Mouse (Mus musculus) MEL (cell line): ENCODE results near the gene Eva1c. TPM values are rescaled to one million over a fixed set of nuclear protein-coding genes. Genes with fewer than 3 reads are reported as not detected.

Experiments
- DNase-seq: peaks from one replicate; pipeline ENCODE4 v3.0.0; 2011; ENCODE audit warnings: low read depth, low spot score
- H3K27ac ChIP-seq: 2 replicates; pipeline ENCODE4 v1.5.1; 2012; ENCODE audit warnings: low read depth, mild to moderate bottlenecking, control low read depth, low read length, moderate library complexity; ENCODE audit not compliant: control insufficient read depth
- H3K27me3 ChIP-seq, 2 experiments: fragments of 150-350 bp in 1 of 2; sonication (generic) in 1 of 2; 2 replicates each; pipeline ENCODE4 v1.6.1; 2012; ENCODE audit warnings: low read length in 2 of 2, mild to moderate bottlenecking in 2 of 2, improper control_type of control experiment in 1 of 2, moderate library complexity in 1 of 2; ENCODE audit not compliant: insufficient read depth in 2 of 2, control insufficient read depth in 1 of 2
- H3K36me3 ChIP-seq, 2 experiments: 2 replicates each; pipeline ENCODE4 v1.6.1; 2012 to 2014; ENCODE audit warnings: low read length in 2 of 2, improper control_type of control experiment in 1 of 2, inconsistent platforms in 1 of 2, mild to moderate bottlenecking in 1 of 2; ENCODE audit not compliant: insufficient read depth in 2 of 2, control insufficient read depth in 1 of 2
- H3K4me1 ChIP-seq, 2 experiments: fragments of 150-350 bp in 1 of 2; sonication (generic) in 1 of 2; 2 replicates each; pipeline ENCODE4 v1.6.1; 2012; ENCODE audit warnings: low read length in 2 of 2, improper control_type of control experiment in 1 of 2, mild to moderate bottlenecking in 1 of 2; ENCODE audit not compliant: insufficient read depth in 2 of 2, control insufficient read depth in 1 of 2
- H3K4me3 ChIP-seq, 2 experiments: fragments of 150-350 bp in 1 of 2; sonication (generic) in 1 of 2; 2 replicates each; pipeline ENCODE4 v1.5.1; 2012; ENCODE audit warnings: low read depth in 2 of 2, low read length in 2 of 2, mild to moderate bottlenecking in 2 of 2, moderate library complexity in 2 of 2, control low read depth in 1 of 2, improper control_type of control experiment in 1 of 2; ENCODE audit not compliant: control insufficient read depth in 1 of 2, insufficient read depth in 1 of 2
- H3K79me2 ChIP-seq: 2 replicates; pipeline ENCODE4 v1.6.1; 2012; ENCODE audit warnings: mild to moderate bottlenecking, low read length, moderate library complexity; ENCODE audit not compliant: control insufficient read depth, poor library complexity, insufficient read depth
- H3K9ac ChIP-seq: 2 replicates; pipeline ENCODE4 v1.6.1; 2012; ENCODE audit warnings: low read depth, mild to moderate bottlenecking, control low read depth, low read length, moderate library complexity; ENCODE audit not compliant: control insufficient read depth, poor library complexity, severe bottlenecking
- H3K9me3 ChIP-seq: fragments of 150-350 bp; sonication (generic); replicated peaks from 2 replicates; pipeline ENCODE4 v1.6.1; 2012; ENCODE audit warnings: mild to moderate bottlenecking, low read length, improper control_type of control experiment, moderate library complexity; ENCODE audit not compliant: insufficient read depth
- CHD2 ChIP-seq: IDR thresholded peaks from 2 replicates; pipeline ENCODE4 v1.6.1; 2011; ENCODE audit warnings: low read length, improper control_type of control experiment
- E2F4 ChIP-seq: IDR thresholded peaks from 2 replicates; pipeline ENCODE4 v1.6.1; 2011; ENCODE audit warnings: low read depth, low read length, improper control_type of control experiment, borderline replicate concordance
- EP300 ChIP-seq, 2 experiments: IDR thresholded peaks; 2 replicates each; pipeline ENCODE4 v1.6.1; 2011; ENCODE audit warnings: improper control_type of control experiment in 2 of 2, low read length in 2 of 2, low read depth in 1 of 2, mild to moderate bottlenecking in 1 of 2
- ETS1 ChIP-seq: IDR thresholded peaks from 2 replicates; pipeline ENCODE4 v1.6.1; 2012; ENCODE audit warnings: low read depth, mild to moderate bottlenecking, inconsistent platforms, low read length, improper control_type of control experiment, moderate library complexity
- GATA1 ChIP-seq: IDR thresholded peaks from 2 replicates; pipeline ENCODE4 v1.6.1; 2011; ENCODE audit warnings: low read depth, low read length, improper control_type of control experiment
- KAT2A ChIP-seq: conservative IDR thresholded peaks from 2 replicates; pipeline ENCODE4 v1.6.1; 2012; ENCODE audit warnings: low read depth, low read length, improper control_type of control experiment, inconsistent platforms
- MAFK ChIP-seq: IDR thresholded peaks from 2 replicates; pipeline ENCODE4 v1.6.1; 2011; ENCODE audit warnings: low read depth, mild to moderate bottlenecking, low read length, improper control_type of control experiment, borderline replicate concordance
- MAX ChIP-seq: IDR thresholded peaks from 2 replicates; pipeline ENCODE4 v1.6.1; 2011; ENCODE audit warnings: low read length, improper control_type of control experiment
- MAZ ChIP-seq: IDR thresholded peaks from 2 replicates; pipeline ENCODE4 v1.6.1; 2012; ENCODE audit warnings: low read depth, mild to moderate bottlenecking, inconsistent platforms, low read length, improper control_type of control experiment
- MEF2A ChIP-seq: IDR thresholded peaks from 2 replicates; pipeline ENCODE4 v1.6.1; 2014; ENCODE audit warnings: low read depth, mild to moderate bottlenecking, inconsistent platforms, low read length, improper control_type of control experiment; ENCODE audit not compliant: poor library complexity, insufficient replicate concordance, severe bottlenecking; ENCODE audit errors: extremely low read depth
- MYC ChIP-seq: IDR thresholded peaks from 2 replicates; pipeline ENCODE4 v1.6.1; 2011; ENCODE audit warnings: low read depth, mild to moderate bottlenecking, low read length, improper control_type of control experiment, moderate library complexity
- NRF1 ChIP-seq: IDR thresholded peaks from 2 replicates; pipeline ENCODE4 v1.6.1; 2014; ENCODE audit warnings: low read depth, mild to moderate bottlenecking, inconsistent platforms, low read length, improper control_type of control experiment, moderate library complexity; ENCODE audit not compliant: poor library complexity, insufficient read depth, severe bottlenecking
- POLR2A ChIP-seq, 2 experiments: IDR thresholded peaks; 2 replicates each; pipeline ENCODE4 v1.6.1; 2011 to 2012; ENCODE audit warnings: low read length in 2 of 2, mild to moderate bottlenecking in 2 of 2, control low read depth in 1 of 2, improper control_type of control experiment in 1 of 2, low read depth in 1 of 2, moderate library complexity in 1 of 2; ENCODE audit not compliant: control insufficient read depth in 1 of 2, insufficient read depth in 1 of 2, poor library complexity in 1 of 2
- RAD21 ChIP-seq: IDR thresholded peaks from 2 replicates; pipeline ENCODE4 v1.6.1; 2011; ENCODE audit warnings: mild to moderate bottlenecking, low read depth, low read length, improper control_type of control experiment
- SIN3A ChIP-seq: IDR thresholded peaks from 2 replicates; pipeline ENCODE4 v1.6.1; 2012; ENCODE audit warnings: low read length, improper control_type of control experiment, inconsistent platforms
- SMC3 ChIP-seq: IDR thresholded peaks from 2 replicates; pipeline ENCODE4 v1.6.1; 2011; ENCODE audit warnings: low read depth, low read length, improper control_type of control experiment
- TBP ChIP-seq: IDR thresholded peaks from 2 replicates; pipeline ENCODE4 v1.8.0; 2011; ENCODE audit warnings: low read depth, low read length, improper control_type of control experiment
- TCF12 ChIP-seq: IDR thresholded peaks from 2 replicates; pipeline ENCODE4 v1.6.1; 2014; ENCODE audit warnings: low read depth, mild to moderate bottlenecking, inconsistent platforms, low read length, improper control_type of control experiment, moderate library complexity
- USF1 ChIP-seq: IDR thresholded peaks from 2 replicates; pipeline ENCODE4 v1.6.1; 2014; ENCODE audit warnings: low read depth, mild to moderate bottlenecking, inconsistent platforms, low read length, improper control_type of control experiment, moderate library complexity
- ZKSCAN1 ChIP-seq: IDR thresholded peaks from 2 replicates; pipeline ENCODE4 v1.6.1; 2012; ENCODE audit warnings: low read depth, mild to moderate bottlenecking, inconsistent platforms, low read length, improper control_type of control experiment, moderate library complexity
- ZMIZ1 ChIP-seq: IDR thresholded peaks from 2 replicates; pipeline ENCODE4 v1.6.1; 2012; ENCODE audit warnings: low read depth, mild to moderate bottlenecking, inconsistent platforms, low read length, improper control_type of control experiment, moderate library complexity
- ZNF384 ChIP-seq: IDR thresholded peaks from 2 replicates; pipeline ENCODE4 v1.6.1; 2012; ENCODE audit warnings: low read depth, mild to moderate bottlenecking, inconsistent platforms, low read length, improper control_type of control experiment
- polyA plus RNA-seq, 2 experiments: library from polyadenylated mRNA; stranded (reverse) in 1 of 2; unstranded in 1 of 2; fragments of >175 nt in 1 of 2; fragments of >200 nt in 1 of 2; gene quantifications; 2 replicates each; pipeline versions ENCODE4 v1.2.1 to v1.2.4; 2012; ENCODE audit warnings: low replicate concordance in 2 of 2, low read depth in 1 of 2; ENCODE audit not compliant: insufficient read length in 2 of 2, insufficient read depth in 1 of 2, missing spikeins in 1 of 2
- total RNA-seq: library from RNA; depleted of rRNA; stranded (reverse); fragments of 300-350 nt; gene quantifications from 2 replicates; pipeline ENCODE4 v1.2.3, GENCODE M21; 2012

Gene Eva1c
- total and polyA plus RNA-seq, 3 experiments: 0.06 TPM; not detected in 2

- Histone ChIP-seq H3K27ac (no peak overlapping the region), H3K36me3 (no peaks in the 10 kb centered on the region), H3K4me3 (no peak overlapping the region), H3K9me3 (no peaks in the 10 kb centered on the region), H3K4me1 (no peaks in the 10 kb centered on the region), H3K27me3 (no peaks in the 10 kb centered on the region; a peak in 1 of 4 replicates)
- TF ChIP-seq SIN3A (no peak), POLR2A (IDR thresholded peaks at IDR 0.05; ENCODE audit: control insufficient read depth in 1 of 2, insufficient read depth in 1 of 2, low read depth in 1 of 2, low read length in 2 of 2, poor library complexity in 1 of 2) (no peak), MYC (no peak), ZNF384 (no peak), ZMIZ1 (no peak), MAZ (no peak), E2F4 (no peak), CHD2 (no peak), GATA1 (no peak), TBP (no peak), KAT2A (no peak), EP300 (IDR thresholded peaks at IDR 0.05; ENCODE audit: low read depth in 1 of 2, low read length in 2 of 2) (no peak), SMC3 (no peak), USF1 (no peak), ZKSCAN1 (no peak)
- TF ChIP-seq, all 39 proteins: peak for 0
- no peak for DNase-seq
- Histone ChIP-seq H3K9ac (no peak overlapping the region), H3K79me2 (no peaks in the 10 kb centered on the region)
Observed at GRCm38 (mm10) chr16:90848697-90849096, 22.2 kb downstream of the Eva1c start.

- Histone ChIP-seq H3K27me3 (no peaks in the 10 kb centered on the region; a peak in 1 of 4 replicates), H3K4me3 (no peak overlapping the region), H3K9ac (no peak overlapping the region), H3K27ac (no peak overlapping the region), H3K36me3 (no peaks in the 10 kb centered on the region), H3K4me1 (no peaks in the 10 kb centered on the region), H3K9me3 (no peaks in the 10 kb centered on the region), H3K79me2 (no peaks in the 10 kb centered on the region)
- no peak for DNase-seq
- TF ChIP-seq MEF2A (no peak), RAD21 (no peak), MAFK (no peak), ZKSCAN1 (no peak), KAT2A (no peak), MAX (no peak), NRF1 (no peak), POLR2A (IDR thresholded peaks at IDR 0.05; ENCODE audit: control insufficient read depth in 1 of 2, insufficient read depth in 1 of 2, low read depth in 1 of 2, low read length in 2 of 2, poor library complexity in 1 of 2) (no peak), MAZ (no peak), ETS1 (no peak), E2F4 (no peak), TCF12 (no peak)
Observed at GRCm38 (mm10) chr16:90849262-90849661, 22.7 kb downstream of the Eva1c start.
